Mouse (Mus musculus): ENCODE measurements around the gene Sh3glb2.

Gene Sh3glb2

GRCm38 (mm10) chr2:30358533-30359531 lies at the start of gene Sh3glb2:
Gene Sh3glb2, minus strand, starts transcription at chr2:30359337.
- DNase-seq (ENCODE audit: low read depth, low spot score) = peak; percentile 61

- DNase-seq (ENCODE audit: low read depth, low spot score) = no peak
Observed at GRCm38 (mm10) chr2:30408452-30409100, 49.4 kb upstream of the Sh3glb2 start.

- no peak for DNase-seq (ENCODE audit: low read depth, low spot score)
Observed at GRCm38 (mm10) chr2:30407778-30408177, 48.6 kb upstream of the Sh3glb2 start.

- no peak for DNase-seq (ENCODE audit: low read depth, low spot score)
Observed at GRCm38 (mm10) chr2:30407221-30407620, 48.1 kb upstream of the Sh3glb2 start.

- no peak for DNase-seq (ENCODE audit: low read depth, low spot score)
Observed at GRCm38 (mm10) chr2:30403870-30404269, 44.7 kb upstream of the Sh3glb2 start.

- DNase-seq (ENCODE audit: low read depth, low spot score) = no peak
Observed at GRCm38 (mm10) chr2:30402843-30403242, 43.7 kb upstream of the Sh3glb2 start.

- no peak for DNase-seq (ENCODE audit: low read depth, low spot score)
Observed at GRCm38 (mm10) chr2:30402351-30402826, 43.3 kb upstream of the Sh3glb2 start.

- DNase-seq (ENCODE audit: low read depth, low spot score) = no peak
Observed at GRCm38 (mm10) chr2:30401581-30401980, 42.4 kb upstream of the Sh3glb2 start.

- DNase-seq (ENCODE audit: low read depth, low spot score) = no peak
Observed at GRCm38 (mm10) chr2:30399191-30400171, 40.3 kb upstream of the Sh3glb2 start.

GRCm38 (mm10) chr2:30397986-30398512 lies 38.9 kb upstream of the Sh3glb2 start:
- peak; percentile 69 for DNase-seq (ENCODE audit: low read depth, low spot score)

- DNase-seq (ENCODE audit: low read depth, low spot score) = no peak
Observed at GRCm38 (mm10) chr2:30396246-30396645, 37.1 kb upstream of the Sh3glb2 start.

GRCm38 (mm10) chr2:30395757-30396156 lies 36.6 kb upstream of the Sh3glb2 start:
- no peak for DNase-seq (ENCODE audit: low read depth, low spot score)

GRCm38 (mm10) chr2:30393370-30393656 lies 34.2 kb upstream of the Sh3glb2 start:
- DNase-seq (ENCODE audit: low read depth, low spot score) = no peak

GRCm38 (mm10) chr2:30392577-30393369 lies 33.6 kb upstream of the Sh3glb2 start:
- DNase-seq (ENCODE audit: low read depth, low spot score) = no peak

GRCm38 (mm10) chr2:30392114-30392576 lies 33.0 kb upstream of the Sh3glb2 start, which contains the start of gene Dolpp1:
Gene Dolpp1, plus strand, starts transcription at chr2:30392254.
- peak; percentile 86 for DNase-seq (ENCODE audit: low read depth, low spot score)

- no peak for DNase-seq (ENCODE audit: low read depth, low spot score)
Observed at GRCm38 (mm10) chr2:30389000-30389399, 29.9 kb upstream of the Sh3glb2 start.

GRCm38 (mm10) chr2:30386913-30387312 lies 27.8 kb upstream of the Sh3glb2 start:
- DNase-seq (ENCODE audit: low read depth, low spot score) = no peak

GRCm38 (mm10) chr2:30385591-30385990 lies 26.5 kb upstream of the Sh3glb2 start:
- DNase-seq (ENCODE audit: low read depth, low spot score) = no peak

- DNase-seq (ENCODE audit: low read depth, low spot score) = no peak
Observed at GRCm38 (mm10) chr2:30384814-30385213, 25.7 kb upstream of the Sh3glb2 start.

GRCm38 (mm10) chr2:30381377-30381725 lies 22.2 kb upstream of the Sh3glb2 start:
- DNase-seq (ENCODE audit: low read depth, low spot score) = no peak

All from retina, adult 2 months (tissue).